Mouse (Mus musculus) lung, adult 2 months (tissue): ENCODE results near the gene Cd5l.

Experiments
- CTCF ChIP-seq: fragments of 200-500 bp; IDR thresholded peaks from 2 replicates; pipeline ENCODE4 v1.5.1; 2011; ENCODE audit warnings: mild to moderate bottlenecking, low read length, control low read depth; ENCODE audit not compliant: insufficient read depth
- POLR2A ChIP-seq: fragments of 200-500 bp; IDR thresholded peaks from 2 replicates; pipeline ENCODE4 v1.6.1; 2011; ENCODE audit warnings: low read depth, mild to moderate bottlenecking, control low read depth, low read length, borderline replicate concordance; ENCODE audit errors: extremely low read depth

GRCm38 (mm10) chr3:87360466-87360865 lies 2.8 kb downstream of the Cd5l start:
- TF ChIP-seq POLR2A = no peak
- no peak for TF ChIP-seq CTCF
